Mouse (Mus musculus) heart, postnatal 0 days (tissue): ENCODE measurements around the gene Sdf2l1.

ENCODE experiments used
- CTCF ChIP-seq: IDR thresholded peaks from 2 replicates; pipeline ENCODE4 v1.5.1; 2016; ENCODE audit warnings: antibody characterized with exemption, control low read depth, low read depth
- EP300 ChIP-seq: IDR thresholded peaks from 2 replicates; pipeline ENCODE4 v1.6.1; 2016; ENCODE audit warnings: antibody characterized with exemption, low read depth

DNA sequence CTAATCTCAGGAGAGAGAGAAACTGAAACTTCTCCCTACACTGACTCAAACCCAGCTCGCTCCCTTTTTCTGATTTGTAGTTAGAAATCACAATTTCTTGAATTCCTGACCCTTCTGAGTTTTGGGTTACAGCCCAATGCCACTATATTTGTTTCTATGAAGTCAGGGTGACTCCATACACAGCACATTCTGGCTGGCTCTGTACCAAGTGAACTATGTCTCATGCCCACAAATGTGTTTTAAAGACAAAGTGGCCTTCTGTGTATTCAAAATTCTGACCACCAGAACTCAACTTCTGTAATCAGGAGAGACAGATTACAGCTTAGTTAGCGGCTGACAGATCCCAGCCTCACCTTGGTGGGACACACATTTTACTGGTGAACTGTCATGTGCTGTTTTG, 22.2 kb upstream of the Sdf2l1 start:
- TF ChIP-seq CTCF (no peak), EP300 (no peak)
